Mouse (Mus musculus) heart, postnatal 0 days (tissue): ENCODE results near the gene Tbc1d9b.

ENCODE experiments used
- CTCF ChIP-seq: IDR thresholded peaks from 2 replicates; pipeline ENCODE4 v1.5.1; 2016; ENCODE audit warnings: antibody characterized with exemption, control low read depth, low read depth
- EP300 ChIP-seq: IDR thresholded peaks from 2 replicates; pipeline ENCODE4 v1.6.1; 2016; ENCODE audit warnings: antibody characterized with exemption, low read depth

GRCm38 (mm10) chr11:50149603-50150150, 18.5 kb downstream of the Tbc1d9b start:
- TF ChIP-seq CTCF (no peak), EP300 (no peak)
